Mouse (Mus musculus) yolk sac, embryonic 10.5 days (tissue): Measurements from ENCODE around the gene Ano2.

ENCODE experiments used
- DNase-seq: peaks from one replicate; pipeline ENCODE4 v3.0.0-alpha.2; 2017; ENCODE audit warnings: low spot score

The Ano2 gene

DNA sequence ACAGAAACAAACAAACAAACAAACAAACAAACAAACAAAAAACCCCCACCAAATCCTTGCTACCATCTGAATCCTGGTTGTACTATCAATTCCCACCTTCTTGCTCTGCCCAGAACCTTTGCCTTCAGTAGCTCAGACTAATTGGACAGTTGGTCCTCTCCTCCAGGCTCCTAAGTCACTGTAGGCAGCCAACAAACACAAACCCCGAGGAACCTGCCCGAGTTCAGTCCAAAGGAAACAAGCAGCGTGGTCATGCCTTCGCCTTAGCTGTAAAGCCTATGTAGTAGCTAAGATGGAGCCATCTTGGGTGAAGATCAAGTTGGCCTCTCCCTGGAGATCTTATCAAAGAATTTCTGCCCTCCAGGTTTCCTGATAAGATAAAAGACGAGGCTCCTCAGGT lies 362.9 kb downstream of the Ano2 start:
- no peak for DNase-seq

DNA sequence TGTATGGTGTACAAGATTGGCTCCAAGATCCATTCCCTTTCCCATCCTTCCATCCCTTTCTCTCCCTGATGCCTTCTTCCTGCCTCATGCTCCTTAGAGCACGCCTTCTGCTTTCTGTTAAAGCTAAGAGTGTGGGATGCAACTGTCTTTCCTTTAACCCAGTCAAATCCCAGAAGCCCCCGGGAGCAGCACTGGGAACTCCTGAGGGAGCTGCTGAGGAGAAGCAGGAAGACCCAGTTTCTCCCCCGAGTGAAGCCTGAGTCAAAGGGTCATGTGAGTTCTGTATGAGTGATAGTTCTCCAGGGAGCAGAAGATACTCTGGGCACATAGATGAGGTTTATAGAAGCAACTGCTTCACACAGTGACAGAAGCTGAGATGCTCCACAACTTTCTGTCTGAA lies 367.5 kb downstream of the Ano2 start:
- no peak for DNase-seq

DNA sequence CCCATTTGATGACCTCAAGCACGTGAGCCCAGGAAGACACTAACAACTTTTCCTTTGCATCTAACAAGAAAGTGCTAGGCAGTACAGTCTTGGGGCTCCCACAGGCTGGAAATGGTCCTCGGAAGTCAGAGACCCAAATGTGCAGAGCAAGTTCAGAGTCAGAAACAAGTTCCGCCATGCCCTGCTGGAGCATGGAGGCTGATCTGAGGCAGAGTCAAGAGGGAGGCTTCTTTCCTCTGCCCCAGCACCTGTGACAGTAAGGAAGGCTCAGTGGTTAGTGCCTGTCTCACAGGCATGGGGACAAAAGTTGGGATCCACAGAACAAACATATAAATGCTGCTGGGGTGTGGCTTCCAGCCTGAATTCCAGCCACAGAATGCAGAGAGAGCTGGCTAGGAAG lies 390.3 kb downstream of the Ano2 start:
- DNase-seq: no peak

DNA sequence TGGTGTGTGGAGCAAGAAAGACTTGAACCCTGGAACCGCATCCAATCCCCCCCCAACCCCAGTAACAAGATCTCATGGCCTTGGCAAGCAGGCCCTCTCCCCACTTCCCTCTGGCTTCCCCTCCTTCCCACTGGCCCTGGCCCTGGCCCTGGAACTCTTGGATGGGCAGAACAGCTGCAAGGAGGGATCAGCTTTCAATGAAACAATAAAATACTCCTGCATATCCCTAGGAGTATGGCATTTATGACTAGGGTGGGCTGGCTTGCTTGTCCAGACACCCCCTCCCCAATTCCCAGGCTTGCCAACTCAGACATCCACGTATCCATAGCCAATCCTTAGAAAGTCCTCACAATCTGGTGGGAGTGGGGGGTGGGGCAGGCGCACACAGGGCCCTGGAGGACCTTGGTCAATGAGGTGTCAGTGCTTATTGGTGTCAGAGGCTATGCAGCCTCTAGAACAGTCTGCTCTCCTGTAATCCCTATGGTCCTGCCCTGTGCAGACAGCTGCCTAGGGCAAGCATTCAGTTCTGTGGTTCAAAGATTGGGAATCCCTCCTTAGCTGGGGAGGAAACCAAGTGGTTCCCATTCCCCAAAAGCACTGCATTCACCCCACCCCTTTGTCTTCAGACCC lies 396.2 kb downstream of the Ano2 start:
- DNase-seq: no peak

DNA sequence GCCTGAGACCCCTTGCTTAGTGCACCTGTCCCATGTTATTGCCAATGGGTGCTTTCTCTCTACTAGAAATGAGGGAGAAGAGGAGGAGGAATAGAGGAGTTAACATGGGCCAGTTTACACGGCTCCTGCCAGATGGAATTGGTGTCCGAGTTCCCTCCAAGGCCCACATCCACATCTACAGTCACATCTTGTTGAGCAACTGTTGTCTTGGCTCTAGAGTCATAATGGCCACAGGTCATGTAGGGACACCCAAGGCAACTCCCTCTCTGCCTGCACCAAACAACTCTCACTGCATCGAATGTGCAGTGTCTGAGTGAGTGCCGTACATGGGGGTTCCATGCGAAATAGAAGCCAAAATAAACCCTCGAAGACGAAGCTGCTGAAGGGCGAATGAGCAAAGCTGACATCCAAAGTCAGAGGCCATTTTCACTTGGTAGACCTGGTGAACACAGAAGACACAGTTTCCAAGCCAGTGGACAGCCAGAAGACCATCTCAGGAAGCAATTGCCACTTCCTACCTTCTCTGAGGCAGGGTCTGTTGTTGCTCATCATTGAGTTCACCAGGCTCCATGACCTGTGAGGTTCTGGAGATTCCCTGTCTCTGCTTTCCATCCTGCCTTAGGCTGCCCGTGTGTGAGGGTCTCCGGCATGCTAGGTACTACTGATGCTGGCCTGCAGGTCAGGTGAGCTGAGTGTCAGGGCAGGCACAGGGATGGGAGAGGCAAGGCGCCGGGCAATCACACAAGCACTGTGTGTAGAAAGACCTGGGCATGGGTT lies 398.5 kb downstream of the Ano2 start:
- no peak for DNase-seq
